Mouse (Mus musculus) heart, adult 2 months (tissue): ENCODE results near the gene Gm49630.
"Not testable (repeated sequence)": the region's sequence is repeated elsewhere in the genome, so short reads cannot be mapped to it uniquely, and the experiment has no call there.

Experiments
- CTCF ChIP-seq: fragments of 200-600 bp; IDR thresholded peaks from 2 replicates; pipeline ENCODE4 v1.8.1; 2022; ENCODE audit warnings: antibody characterized with exemption, mild to moderate bottlenecking, moderate library complexity
- EP300 ChIP-seq: fragments of 200-500 bp; IDR thresholded peaks from 2 replicates; pipeline ENCODE4 v1.6.1; 2011; ENCODE audit warnings: low read depth, low read length, control low read depth; ENCODE audit not compliant: insufficient read depth
- POLR2A ChIP-seq: fragments of 200-500 bp; IDR thresholded peaks from 2 replicates; pipeline ENCODE4 v1.6.1; 2011; ENCODE audit warnings: mild to moderate bottlenecking, low read depth, low read length, control low read depth; ENCODE audit not compliant: insufficient read depth

- not testable (repeated sequence) for TF ChIP-seq CTCF, POLR2A, EP300
Measured at GRCm38 (mm10) chr17:7413336-7413735, 41.6 kb upstream of the Gm49630 start.
